Mouse (Mus musculus) hindbrain, embryonic 10.5 days (tissue): ENCODE results near the gene Nptn. TPM values are rescaled to one million over a fixed set of nuclear protein-coding genes. Genes with fewer than 3 reads are reported as not detected.
A peak's percentile ranks its signal among the peaks of the same experiment; 100 is the strongest.
"Not testable (repeated sequence)": the region's sequence is repeated elsewhere in the genome, so short reads cannot be mapped to it uniquely, and the experiment has no call there.

Experiments used
- DNase-seq: peaks from one replicate; pipeline ENCODE4 v3.0.0-alpha.2; 2017; ENCODE audit warnings: low spot score
- H3K27ac ChIP-seq: fragments of 300-500 bp; sonication (generic); 2 replicates; pipeline ENCODE4 v1.5.1; 2016; ENCODE audit warnings: mild to moderate bottlenecking, moderate library complexity
- H3K27me3 ChIP-seq: fragments of 300-500 bp; sonication (generic); 2 replicates; pipeline ENCODE4 v1.6.1; 2016; ENCODE audit warnings: mild to moderate bottlenecking; ENCODE audit not compliant: poor library complexity, insufficient read depth, severe bottlenecking
- H3K36me3 ChIP-seq: fragments of 300-500 bp; sonication (generic); 2 replicates; pipeline ENCODE4 v1.6.1; 2016; ENCODE audit warnings: mild to moderate bottlenecking, moderate library complexity
- H3K4me1 ChIP-seq: fragments of 300-500 bp; sonication (generic); replicated peaks from 2 replicates; pipeline ENCODE4 v1.6.1; 2016; ENCODE audit warnings: mild to moderate bottlenecking
- H3K4me3 ChIP-seq: fragments of 300-500 bp; sonication (generic); 2 replicates; pipeline ENCODE4 v1.5.1; 2016; ENCODE audit warnings: mild to moderate bottlenecking, moderate library complexity
- H3K9me3 ChIP-seq: fragments of 300-500 bp; sonication (generic); 2 replicates; pipeline ENCODE4 v1.6.1; 2016; ENCODE audit warnings: mild to moderate bottlenecking, moderate library complexity
- WGBS: fragments of 180-500 bp; shearing (Covaris S2); methylation state at CpG from one replicate; pipeline ENCODE4 v1.1.7; 2016; 5-methylcytosine and 5-hydroxymethylcytosine counted together
- polyA plus RNA-seq: library from polyadenylated mRNA; unstranded; fragments of >200 nt; fragmentation: Nextera tagmentation; extraction: Ambion mirVana; gene quantifications from 2 replicates; pipeline ENCODE4 v1.2.1, GENCODE M21; 2016

Nptn gene
- polyA plus RNA-seq, 1 experiment from 2014 or later: 57.6 TPM

- peaks cover 28% of the 10 kb centered on the region for H3K4me1 ChIP-seq
- not testable (repeated sequence) for H3K4me3 ChIP-seq, DNase-seq, H3K36me3 ChIP-seq, H3K27me3 ChIP-seq, H3K27ac ChIP-seq, H3K9me3 ChIP-seq
- 79% methylated on average over 10 of the region's 10 CpGs for WGBS
Observed at GRCm38 (mm10) chr9:58580453-58581195, 1.4 kb upstream of the Nptn start.

GRCm38 (mm10) chr9:58581283-58581930 lies 633 bp upstream of the Nptn start:
- 34% methylated on average over 8 of the region's 8 CpGs for WGBS
- DNase-seq: no peak
- peak overlapping the region; percentile 97 for H3K27ac ChIP-seq

DNA sequence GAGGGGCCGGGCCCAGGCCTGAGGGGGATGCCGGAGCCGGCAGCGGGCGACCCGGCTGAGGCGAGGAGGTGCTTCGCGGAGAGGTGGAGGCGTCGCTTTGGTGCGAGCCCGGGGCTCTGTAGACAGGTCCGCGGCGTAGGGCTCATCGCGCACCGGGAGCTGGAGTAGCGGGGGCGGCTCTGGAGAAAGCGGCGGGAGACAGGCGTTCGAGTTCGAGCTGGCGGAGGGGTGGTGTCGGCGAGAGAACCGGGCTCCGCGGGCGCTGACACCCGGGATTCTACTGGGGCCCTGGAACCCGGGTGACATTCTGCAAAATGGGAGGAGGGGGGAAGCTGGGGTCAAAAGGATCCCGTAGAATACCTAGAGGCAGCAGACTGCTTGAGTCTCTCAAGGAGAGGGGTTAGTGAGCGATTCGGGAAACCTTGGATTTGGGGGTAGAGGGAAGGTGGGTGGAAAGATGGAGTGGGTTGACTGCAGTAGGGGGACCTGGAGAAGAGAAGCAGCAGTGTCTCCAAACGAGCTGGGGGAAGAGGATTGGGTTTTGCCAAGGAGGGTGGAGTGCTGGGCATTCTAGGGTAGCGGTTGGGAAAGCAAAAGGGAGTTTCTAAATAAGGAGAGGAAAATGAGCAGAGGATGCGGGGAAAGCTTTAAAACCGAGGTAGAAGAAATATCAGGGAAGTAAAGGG lies 684 bp downstream of the Nptn start:
- H3K36me3 ChIP-seq: no peaks in the 10 kb centered on the region
- H3K4me1 ChIP-seq: peaks cover 28% of the 10 kb centered on the region
- peak overlapping the region; percentile 92 for H3K4me3 ChIP-seq
- DNase-seq: no peak
- WGBS: under 1% methylated on average over 42 of the region's 42 CpGs
- H3K9me3 ChIP-seq: no peaks in the 10 kb centered on the region
- no peaks in the 10 kb centered on the region for H3K27me3 ChIP-seq
- peak overlapping the region; percentile 97 for H3K27ac ChIP-seq

More at GRCm38 (mm10) chr9:58581283-58581930, 633 bp upstream of the Nptn start:
- Histone ChIP-seq H3K4me1 (peaks cover 28% of the 10 kb centered on the region), H3K27me3 (no peaks in the 10 kb centered on the region), H3K4me3 (peak overlapping the region; percentile 92), H3K36me3 (no peaks in the 10 kb centered on the region), H3K9me3 (no peaks in the 10 kb centered on the region)

GRCm38 (mm10) chr9:58583267-58583641 lies 1.2 kb downstream of the Nptn start:
- no peak for DNase-seq
- Histone ChIP-seq H3K4me1 (peaks cover 28% of the 10 kb centered on the region), H3K27ac (peak overlapping the region; percentile 97), H3K9me3 (no peaks in the 10 kb centered on the region), H3K36me3 (no peaks in the 10 kb centered on the region), H3K4me3 (peak overlapping the region; percentile 92), H3K27me3 (no peaks in the 10 kb centered on the region)
- WGBS: 2% methylated on average over 8 of the region's 8 CpGs

GRCm38 (mm10) chr9:58584323-58584722 lies 2.3 kb downstream of the Nptn start:
- Histone ChIP-seq H3K27me3 (no peaks in the 10 kb centered on the region), H3K27ac (no peak overlapping the region), H3K9me3 (no peaks in the 10 kb centered on the region), H3K36me3 (no peaks in the 10 kb centered on the region), H3K4me3 (no peak overlapping the region; the same call in 1 of the 2 replicates), H3K4me1 (peaks cover 28% of the 10 kb centered on the region)
- no peak for DNase-seq
- WGBS: 88% methylated on average over 1 of the region's 1 CpGs

GRCm38 (mm10) chr9:58588657-58589056 lies 6.6 kb downstream of the Nptn start:
- no peak overlapping the region for H3K4me3 ChIP-seq
- WGBS: 91% methylated on average over 4 of the region's 4 CpGs
- DNase-seq: no peak
- no peak overlapping the region for H3K27ac ChIP-seq
- H3K9me3 ChIP-seq: no peaks in the 10 kb centered on the region
- peaks cover 8% of the 10 kb centered on the region for H3K4me1 ChIP-seq
- no peaks in the 10 kb centered on the region for H3K36me3 ChIP-seq
- no peaks in the 10 kb centered on the region for H3K27me3 ChIP-seq

- 98% methylated on average over 1 of the region's 1 CpGs for WGBS
- H3K9me3 ChIP-seq: no peaks in the 10 kb centered on the region
- H3K4me3 ChIP-seq: no peak overlapping the region
- H3K4me1 ChIP-seq: no peaks in the 10 kb centered on the region
- no peak for DNase-seq
- no peaks in the 10 kb centered on the region for H3K27me3 ChIP-seq
- H3K36me3 ChIP-seq: no peaks in the 10 kb centered on the region
- H3K27ac ChIP-seq: no peak overlapping the region
Observed at GRCm38 (mm10) chr9:58595313-58595712, 13.3 kb downstream of the Nptn start.

GRCm38 (mm10) chr9:58613790-58614189 lies 31.8 kb downstream of the Nptn start:
- Histone ChIP-seq H3K27me3 (no peaks in the 10 kb centered on the region), H3K9me3 (no peaks in the 10 kb centered on the region), H3K4me3 (no peak overlapping the region), H3K36me3 (no peaks in the 10 kb centered on the region), H3K27ac (no peak overlapping the region), H3K4me1 (peaks cover 4% of the 10 kb centered on the region; the same call in 1 of the 2 replicates)
- DNase-seq: no peak
- 86% methylated on average over 1 of the region's 1 CpGs for WGBS

- Histone ChIP-seq H3K27me3 (no peaks in the 10 kb centered on the region), H3K4me3 (no peak overlapping the region), H3K36me3 (no peaks in the 10 kb centered on the region), H3K9me3 (no peaks in the 10 kb centered on the region), H3K27ac (no peak overlapping the region), H3K4me1 (peaks cover 7% of the 10 kb centered on the region; the same call in 1 of the 2 replicates)
- WGBS: 79% methylated on average over 3 of the region's 3 CpGs
- DNase-seq: no peak
Observed at GRCm38 (mm10) chr9:58615064-58615938, 33.3 kb downstream of the Nptn start.

GRCm38 (mm10) chr9:58623009-58623408 lies 41.0 kb downstream of the Nptn start:
- Histone ChIP-seq H3K27me3 (no peaks in the 10 kb centered on the region), H3K27ac (no peak overlapping the region), H3K4me1 (peaks cover 7% of the 10 kb centered on the region; the same call in 1 of the 2 replicates), H3K36me3 (peaks cover 25% of the 10 kb centered on the region), H3K9me3 (no peaks in the 10 kb centered on the region), H3K4me3 (no peak overlapping the region)
- DNase-seq: no peak
- 92% methylated on average over 1 of the region's 1 CpGs for WGBS

DNA sequence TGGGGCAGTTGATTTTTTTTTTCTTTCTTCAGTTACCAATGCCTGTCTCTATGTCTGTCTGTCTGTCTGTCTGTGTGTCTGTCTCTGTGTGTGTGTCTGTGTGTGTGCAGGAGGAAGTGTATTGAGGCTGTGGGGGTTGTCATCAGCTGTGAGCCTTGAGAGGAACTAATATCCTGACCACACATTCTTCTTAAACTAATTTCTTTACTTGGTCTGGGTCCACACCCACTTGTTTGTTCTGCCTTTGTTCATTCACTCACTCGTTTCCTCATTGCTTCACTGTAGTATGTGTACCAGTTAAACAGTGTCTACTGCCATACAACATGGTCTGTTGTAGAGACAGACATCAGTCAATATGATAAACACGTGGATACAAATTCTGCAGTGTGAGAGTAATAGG lies 45.2 kb downstream of the Nptn start:
- Histone ChIP-seq H3K9me3 (no peaks in the 10 kb centered on the region), H3K27ac (no peak overlapping the region), H3K27me3 (no peaks in the 10 kb centered on the region), H3K4me1 (no peaks in the 10 kb centered on the region), H3K36me3 (peaks cover 40% of the 10 kb centered on the region), H3K4me3 (no peak overlapping the region)
- no peak for DNase-seq
- WGBS: 80% methylated on average over 2 of the region's 2 CpGs

- no peak overlapping the region for H3K4me3 ChIP-seq
- no peak for DNase-seq
- H3K27me3 ChIP-seq: no peaks in the 10 kb centered on the region
- H3K36me3 ChIP-seq: peaks cover 50% of the 10 kb centered on the region
- no peaks in the 10 kb centered on the region for H3K9me3 ChIP-seq
- H3K27ac ChIP-seq: no peak overlapping the region
- H3K4me1 ChIP-seq: no peaks in the 10 kb centered on the region
- WGBS: 93% methylated on average over 2 of the region's 2 CpGs
Observed at GRCm38 (mm10) chr9:58630441-58630840, 48.4 kb downstream of the Nptn start.
